9 mouse cellular contexts compared by ENCODE assay signal in genomic region chr8:121934506-121934905, GRCm38 (mm10). TPM values are rescaled to one million over a fixed set of nuclear protein-coding genes. Genes with fewer than 3 reads are reported as not detected.
DNase-seq lines count a peak whose midpoint lies in the region; ATAC-seq and TF ChIP-seq lines count a peak whose summit lies in the region.
"Had no signal": no experiment of that assay in that cellular context is flagged by ENCODE, and none has a peak within 500 bp of the region (broad histone marks: within the 10 kb centered on the region; RNA-seq: fewer than 3 reads in every experiment).

No protein-coding gene starts in this region.

- peak; percentile 36 to 44 for DNase-seq in cerebellum, adult 2 months
- no peak for DNase-seq in cerebellum, adult 9-11 months
- DNase-seq in spleen, postnatal 10 days (ENCODE audit: low spot score in 2 of 2), result peak; percentile 35 to 54
- DNase-seq in spleen, adult 18-20 months, result no peak
- DNase-seq in embryonic facial prominence, embryonic 11.5 days (ENCODE audit: low spot score), result peak; percentile 62
- peak; percentile 50 to 62 for DNase-seq in kidney, postnatal 25 days
- DNase-seq in midbrain, postnatal 0 days (ENCODE audit: low spot score), result peak; percentile 54
- DNase-seq in right cerebral cortex, adult 2 months (ENCODE audit: low spot score in 2 of 2), result no peak

- H3K9ac ChIP-seq in embryonic facial prominence, embryonic 11.5 days (replicated peaks; ENCODE audit: low read length), result no peak overlapping the region
- no peak overlapping the region for H3K9ac ChIP-seq in midbrain, postnatal 0 days (replicated peaks; ENCODE audit: low read length, poor library complexity, severe bottlenecking)

- H3K4me3 ChIP-seq in cerebellum, adult 2 months (replicated peaks; ENCODE audit: insufficient read depth, low read depth, low read length), result no peak overlapping the region
- H3K4me3 ChIP-seq in embryonic facial prominence, embryonic 11.5 days (ENCODE audit: low read depth, low read length), result no peak overlapping the region
- H3K4me3 ChIP-seq in midbrain, postnatal 0 days (ENCODE audit: low read depth, low read length), result no peak overlapping the region

- H3K4me2 ChIP-seq in embryonic facial prominence, embryonic 11.5 days (ENCODE audit: low read depth, low read length), result no peak overlapping the region
- H3K4me2 ChIP-seq in midbrain, postnatal 0 days (ENCODE audit: low read depth, low read length, poor library complexity, severe bottlenecking), result no peak overlapping the region

- no peaks in the 10 kb centered on the region for H3K27me3 ChIP-seq in cerebellum, adult 2 months (ENCODE audit: control insufficient read depth, insufficient read depth, low read length)
- H3K27me3 ChIP-seq in embryonic facial prominence, embryonic 11.5 days (ENCODE audit: control insufficient read depth, insufficient read depth, low read length), result no peaks in the 10 kb centered on the region; the same call in 1 of the 2 replicates
- H3K27me3 ChIP-seq in midbrain, postnatal 0 days (ENCODE audit: insufficient read depth, low read length), result no peaks in the 10 kb centered on the region

- H3K36me3 ChIP-seq in embryonic facial prominence, embryonic 11.5 days (replicated peaks; ENCODE audit: control insufficient read depth, insufficient read depth, low read depth, low read length), result no peaks in the 10 kb centered on the region
- H3K36me3 ChIP-seq in midbrain, postnatal 0 days (ENCODE audit: insufficient read depth, low read length), result no peaks in the 10 kb centered on the region

- 52% methylated on average over 4 of the region's 4 CpGs for WGBS in cerebellum, adult 2 months
- 36% methylated on average over 4 of the region's 4 CpGs for WGBS in embryonic facial prominence, embryonic 11.5 days
- 37% methylated on average over 4 of the region's 4 CpGs for WGBS in midbrain, postnatal 0 days

- no peak for TF ChIP-seq POLR2A in cerebellum, adult 2 months (IDR thresholded peaks at IDR 0.05; ENCODE audit: borderline replicate concordance, insufficient read depth, low read length)

- no peaks in the 10 kb centered on the region for H3K9me3 ChIP-seq in embryonic facial prominence, embryonic 11.5 days (replicated peaks; ENCODE audit: control insufficient read depth, low read length)
- H3K9me3 ChIP-seq in midbrain, postnatal 0 days (ENCODE audit: low read length), result no peaks in the 10 kb centered on the region

- ATAC-seq in embryonic facial prominence, embryonic 11.5 days (replicated peaks; ENCODE audit: insufficient number of reproducible peaks, low FRiP score, low TSS enrichment, low read depth), result no peak
- ATAC-seq in midbrain, postnatal 0 days (ENCODE audit: low FRiP score), result no peak

- H3K4me1 ChIP-seq in cerebellum, adult 2 months (ENCODE audit: control insufficient read depth, insufficient read depth, low read length), result peaks cover 14% of the 10 kb centered on the region
- H3K4me1 ChIP-seq in embryonic facial prominence, embryonic 11.5 days (ENCODE audit: control insufficient read depth, insufficient read depth, low read length), result no peaks in the 10 kb centered on the region
- H3K4me1 ChIP-seq in midbrain, postnatal 0 days (ENCODE audit: insufficient read depth, low read length), result peaks cover 4% of the 10 kb centered on the region; the same call in 1 of the 2 replicates

- peak; percentile 28; the same call in 1 of the 2 replicates for TF ChIP-seq CTCF in cerebellum, adult 2 months (IDR thresholded peaks at IDR 0.05; ENCODE audit: borderline replicate concordance, insufficient read depth, low read depth, low read length)
- TF ChIP-seq CTCF in midbrain, postnatal 0 days (IDR thresholded peaks at IDR 0.05), result peak; percentile 71

- H3K27ac ChIP-seq in cerebellum, adult 2 months (ENCODE audit: insufficient read depth, low read length), result no peak overlapping the region
- no peak overlapping the region for H3K27ac ChIP-seq in embryonic facial prominence, embryonic 11.5 days (replicated peaks; ENCODE audit: low read depth, low read length)
- peak overlapping the region; percentile 44 for H3K27ac ChIP-seq in midbrain, postnatal 0 days (ENCODE audit: low read depth, low read length)

RNA-seq across cellular contexts. Expression of gene Car5a, which starts 10.2 kb away (rescaled TPM):
- polyA plus RNA-seq in cerebellum, adult 2 months (2012; rRNA removed), result 0.44 and 0.59 TPM in 2 replicates
- not detected in 2 replicates for polyA plus RNA-seq in embryonic facial prominence, embryonic 11.5 days (2014; fragmentation: Nextera tagmentation; extraction: Ambion mirVana)
- 0.19 TPM in 1 of 2 replicates, not detected in the other for total RNA-seq in midbrain, postnatal 0 days (2014; rRNA removed)
- polyA plus RNA-seq in midbrain, postnatal 0 days (2015; fragmentation: Nextera tagmentation; extraction: Ambion mirVana), result 0.17 and 0.22 TPM in 2 replicates
- polyA plus RNA-seq: gonadal fat pad, adult 2 months had no signal

RNA-seq across cellular contexts. Expression of gene Banp, which starts 15.0 kb away (rescaled TPM):
- 64.3 and 67.1 TPM in 2 replicates for polyA plus RNA-seq in cerebellum, adult 2 months (2012; rRNA removed)
- 50.5 and 56.2 TPM in 2 replicates for polyA plus RNA-seq in embryonic facial prominence, embryonic 11.5 days (2014; fragmentation: Nextera tagmentation; extraction: Ambion mirVana)
- total RNA-seq in midbrain, postnatal 0 days (2014; rRNA removed), result 37.1 and 51.6 TPM in 2 replicates
- 22.4 and 24.8 TPM in 2 replicates for polyA plus RNA-seq in midbrain, postnatal 0 days (2015; fragmentation: Nextera tagmentation; extraction: Ambion mirVana)

RNA-seq across cellular contexts. Expression of gene Slc7a5, which starts 27.0 kb away (rescaled TPM):
- polyA plus RNA-seq in cerebellum, adult 2 months (2012; rRNA removed), result 70.7 and 78.0 TPM in 2 replicates
- 17.7 and 19.7 TPM in 2 replicates for polyA plus RNA-seq in embryonic facial prominence, embryonic 11.5 days (2014; fragmentation: Nextera tagmentation; extraction: Ambion mirVana)
- total RNA-seq in midbrain, postnatal 0 days (2014; rRNA removed), result 111 and 115 TPM in 2 replicates
- 64.5 and 65.2 TPM in 2 replicates for polyA plus RNA-seq in midbrain, postnatal 0 days (2015; fragmentation: Nextera tagmentation; extraction: Ambion mirVana)

Comparison
In these comparisons a context has a peak if more than half of its experiments do, and no peak if none do; other contexts are left out.
1. DNase-seq: peak in cerebellum, adult 2 months (2 of 2), spleen, postnatal 10 days (2 of 2), embryonic facial prominence, embryonic 11.5 days (single experiment), kidney, postnatal 25 days (2 of 2) and midbrain, postnatal 0 days (single experiment); none in cerebellum, adult 9-11 months (single experiment), spleen, adult 18-20 months (0 of 2) and right cerebral cortex, adult 2 months (0 of 2).